Mouse (Mus musculus) lung, postnatal 25 days (tissue): ENCODE results near the gene St6galnac3.

ENCODE experiments used
- DNase-seq: peaks from one replicate; pipeline ENCODE4 v3.0.0; 2022; ENCODE audit warnings: low spot score

St6galnac3 gene

DNA sequence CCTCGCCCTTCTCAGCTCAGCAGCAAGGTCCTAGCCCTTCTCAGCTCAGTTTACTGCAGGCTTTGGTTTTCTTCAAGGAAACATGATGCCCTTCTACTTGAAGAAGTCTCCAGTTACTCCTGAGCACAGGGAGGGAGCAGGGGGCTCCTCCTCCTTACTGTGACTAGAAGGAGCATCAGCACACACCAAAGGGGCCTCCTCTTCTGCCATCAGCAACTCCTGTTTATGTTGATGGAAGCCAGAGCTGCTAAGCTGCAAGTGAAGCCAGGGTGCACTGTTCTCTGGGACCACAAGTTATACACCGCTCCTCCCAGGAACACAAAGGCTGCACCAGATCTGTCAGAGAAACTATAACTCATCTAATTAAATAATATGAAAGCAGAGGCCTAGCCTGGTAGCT is 34.4 kb downstream of the St6galnac3 start:
- DNase-seq = no peak

DNA sequence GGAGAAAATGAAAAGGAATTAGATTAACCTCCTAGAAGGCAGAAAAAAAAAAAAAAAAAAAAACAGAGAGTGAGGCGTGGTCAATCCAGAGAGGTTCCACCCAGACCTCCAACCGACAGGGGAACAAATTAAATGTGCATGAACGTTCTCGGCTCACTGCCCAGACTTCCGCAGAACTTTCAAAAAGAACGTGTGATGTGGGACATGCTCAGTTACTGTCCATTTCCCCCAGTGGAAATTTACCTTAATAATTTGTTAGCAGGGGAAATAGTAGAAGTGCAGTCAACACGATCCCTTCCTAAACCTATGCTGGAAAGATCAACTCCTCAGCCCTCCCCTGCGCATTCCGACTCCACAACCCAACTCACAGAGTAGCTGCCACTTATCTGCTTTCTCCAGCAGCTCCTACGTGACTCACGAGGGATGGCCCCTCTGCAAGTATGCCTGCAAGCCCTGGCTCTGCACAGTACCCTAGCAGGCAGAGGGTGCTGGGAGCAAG is 35.1 kb downstream of the St6galnac3 start:
- DNase-seq = peak; percentile 32

DNA sequence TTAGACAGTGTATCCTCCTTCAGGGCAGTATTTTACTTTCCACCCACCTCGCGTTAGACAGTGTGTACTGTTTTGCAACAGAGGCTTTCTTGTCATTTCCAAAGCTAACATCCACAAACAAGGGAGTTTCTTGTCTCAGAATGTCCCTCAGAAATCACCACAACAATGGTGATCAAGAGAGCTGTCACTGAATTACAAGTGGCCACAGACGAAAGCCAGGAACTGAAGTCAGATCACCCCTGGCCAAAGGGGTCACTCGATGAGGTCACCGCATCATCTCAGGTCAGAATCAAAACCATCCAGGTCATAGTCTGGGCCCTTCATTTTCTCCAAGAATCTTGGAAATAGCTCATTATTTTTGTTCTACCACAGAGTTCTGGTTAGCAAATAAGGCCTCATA is 37.1 kb downstream of the St6galnac3 start:
- DNase-seq = no peak

DNA sequence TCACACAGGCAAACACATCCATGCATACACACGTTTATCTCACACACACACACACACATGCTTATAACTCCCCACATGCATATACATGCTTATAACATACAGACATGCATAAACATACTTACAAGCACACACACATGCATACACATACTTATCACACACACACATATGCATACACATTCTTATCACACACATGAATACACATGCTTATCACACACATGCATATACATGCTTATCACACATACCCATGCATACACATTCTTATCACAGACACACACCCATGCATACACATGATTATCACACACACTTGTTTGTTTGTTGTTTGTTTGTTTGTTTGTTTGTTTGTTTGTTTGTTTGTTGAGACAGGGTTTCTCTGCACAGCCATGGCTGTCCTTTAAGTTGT is 40.1 kb downstream of the St6galnac3 start:
- no peak for DNase-seq

DNA sequence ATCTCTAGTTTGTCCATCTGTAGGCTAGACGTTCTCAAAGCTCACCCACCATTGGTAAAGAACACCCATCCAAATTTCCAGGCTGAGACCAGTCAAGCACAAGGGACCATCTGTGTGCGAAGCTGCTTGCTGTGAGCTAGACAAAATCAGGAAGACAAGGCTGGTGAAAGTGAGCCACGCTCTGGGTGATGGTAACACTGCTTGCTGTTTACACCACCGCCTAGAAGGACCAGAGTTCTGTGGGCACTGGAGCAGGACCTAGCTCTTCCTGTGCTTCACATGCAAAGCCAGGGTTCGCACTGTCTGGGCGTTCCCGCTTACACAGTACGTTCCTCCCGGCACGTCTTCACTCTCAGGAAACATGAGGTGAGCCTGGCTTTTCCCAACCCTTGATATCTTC is 42.7 kb downstream of the St6galnac3 start:
- DNase-seq = no peak

DNA sequence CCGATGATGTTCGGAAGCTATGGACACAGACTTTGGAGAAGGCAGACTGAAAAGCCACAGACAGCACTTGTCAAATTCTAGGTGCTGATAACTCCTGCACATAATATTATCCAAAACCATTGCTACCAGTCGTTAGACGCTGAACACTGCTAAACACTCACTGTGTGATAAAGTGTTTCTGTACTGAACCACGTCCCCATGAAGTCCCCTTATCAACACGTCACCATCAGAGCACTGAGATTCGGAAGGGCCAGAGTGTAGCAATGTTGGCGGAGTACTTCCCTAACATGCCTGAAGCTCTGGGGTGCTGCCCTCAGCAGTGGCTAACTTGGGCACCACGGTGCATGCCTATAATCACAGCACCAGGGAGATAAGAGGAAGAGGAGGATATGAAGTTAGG is 43.3 kb downstream of the St6galnac3 start:
- DNase-seq = no peak

DNA sequence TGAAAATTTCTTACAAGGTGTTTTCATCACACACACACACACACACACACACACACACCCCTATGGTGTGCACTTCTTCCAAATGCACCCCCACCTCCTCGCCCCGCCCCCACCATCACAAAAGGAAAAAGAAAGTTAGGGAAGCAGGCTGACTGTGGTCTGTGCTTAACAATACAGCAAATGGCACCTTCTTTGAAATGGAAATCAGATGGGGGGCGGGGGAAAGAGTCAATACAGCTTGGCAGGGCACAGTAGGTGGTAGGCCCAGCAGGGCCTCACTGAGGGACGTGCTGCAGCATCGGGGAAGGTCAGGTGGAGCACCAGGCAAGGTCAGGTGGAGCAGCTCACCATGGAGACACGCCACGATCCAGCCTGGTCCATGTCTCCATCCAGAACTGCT is 49.1 kb downstream of the St6galnac3 start:
- DNase-seq = no peak

DNA sequence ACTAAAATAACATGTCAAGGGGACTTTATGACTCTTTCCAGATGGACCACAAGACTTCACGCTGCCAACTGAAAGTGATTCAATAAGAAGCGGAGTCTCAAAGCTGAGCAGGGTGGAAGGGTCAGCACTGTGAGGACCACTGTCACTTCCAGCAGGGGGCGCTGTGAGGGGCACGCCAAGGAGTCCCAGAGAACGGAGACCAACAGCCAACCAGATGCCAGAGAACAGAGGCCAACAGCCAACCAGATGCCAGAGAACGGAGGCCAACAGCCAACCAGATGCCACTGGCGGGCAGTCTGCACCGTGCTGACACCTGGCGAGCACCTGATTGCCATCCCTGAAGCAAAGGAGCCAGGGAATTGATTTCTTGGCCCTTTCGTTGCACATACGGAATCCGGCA is 49.9 kb downstream of the St6galnac3 start:
- DNase-seq = peak; percentile 21

DNA sequence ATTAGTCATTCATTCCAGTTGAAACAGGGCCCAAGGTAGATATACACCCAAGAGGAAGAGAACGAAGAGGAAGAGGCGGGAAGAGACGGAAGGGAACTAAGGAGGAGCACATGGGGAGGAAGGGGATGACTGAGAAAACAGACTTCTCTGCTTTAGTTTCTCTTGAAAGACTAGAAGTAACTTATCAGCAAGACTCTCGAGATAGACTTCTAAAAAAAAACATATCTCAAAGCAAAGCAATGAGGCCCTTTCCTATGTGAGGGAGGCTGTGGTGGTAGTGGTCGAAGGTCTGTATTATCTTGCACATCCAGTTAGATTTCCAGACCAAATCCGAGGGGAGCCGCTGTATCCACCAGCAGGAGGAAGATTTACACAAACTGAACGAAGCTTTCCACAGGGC is 50.6 kb downstream of the St6galnac3 start:
- DNase-seq = no peak

DNA sequence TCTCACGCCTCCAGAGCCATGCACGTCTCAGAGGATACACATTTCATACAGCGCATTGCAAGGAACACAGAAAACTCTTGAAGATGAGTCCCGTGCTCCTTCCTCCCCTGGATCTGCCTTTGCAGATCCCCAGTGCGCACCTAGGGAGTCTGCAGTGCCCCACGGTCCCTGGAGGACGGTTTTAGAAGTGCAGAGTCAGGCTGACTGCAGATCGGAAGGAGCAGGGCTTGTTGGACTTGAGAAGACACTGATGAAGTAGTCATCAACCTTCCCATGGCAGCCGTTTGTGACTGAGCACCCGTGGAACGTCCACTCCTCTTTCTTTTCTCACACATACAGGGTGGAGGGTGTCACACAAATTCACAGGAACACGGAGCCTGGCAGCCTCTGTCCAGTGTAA is 51.5 kb downstream of the St6galnac3 start:
- DNase-seq = no peak

DNA sequence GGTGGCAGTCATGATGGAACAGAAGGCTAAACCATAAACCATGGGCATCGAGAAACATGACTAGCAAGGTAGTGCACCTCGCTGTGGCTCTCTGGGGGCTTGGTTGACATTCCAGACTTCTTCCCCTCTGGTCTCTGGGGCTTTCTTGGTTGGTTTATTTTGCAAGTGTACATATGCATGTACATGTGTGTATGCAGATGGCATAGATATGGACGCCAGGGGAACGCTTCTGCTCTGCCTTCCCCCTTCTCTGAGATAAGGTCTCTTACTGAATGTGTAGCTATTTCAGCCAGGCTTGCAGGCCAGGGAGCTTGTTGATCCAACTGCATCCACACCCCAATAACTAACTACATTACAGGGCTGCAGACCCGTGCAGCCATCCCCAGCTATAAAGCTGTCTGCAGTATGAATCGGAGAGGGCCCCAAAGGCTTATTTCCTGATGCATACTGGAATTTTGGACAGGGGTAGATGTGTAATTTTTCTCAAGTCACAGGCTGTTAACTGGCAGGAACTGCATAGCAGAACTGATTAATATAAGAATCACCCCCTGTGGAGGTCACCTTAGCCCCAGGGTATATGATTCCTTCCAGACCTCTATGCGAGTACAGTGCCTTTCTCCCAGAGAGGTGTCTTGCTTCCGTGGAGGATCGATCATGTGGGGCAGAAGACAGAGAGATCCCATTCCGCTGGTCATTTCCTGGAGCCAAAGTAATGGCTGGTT is 53.9 kb downstream of the St6galnac3 start:
- no peak for DNase-seq

DNA sequence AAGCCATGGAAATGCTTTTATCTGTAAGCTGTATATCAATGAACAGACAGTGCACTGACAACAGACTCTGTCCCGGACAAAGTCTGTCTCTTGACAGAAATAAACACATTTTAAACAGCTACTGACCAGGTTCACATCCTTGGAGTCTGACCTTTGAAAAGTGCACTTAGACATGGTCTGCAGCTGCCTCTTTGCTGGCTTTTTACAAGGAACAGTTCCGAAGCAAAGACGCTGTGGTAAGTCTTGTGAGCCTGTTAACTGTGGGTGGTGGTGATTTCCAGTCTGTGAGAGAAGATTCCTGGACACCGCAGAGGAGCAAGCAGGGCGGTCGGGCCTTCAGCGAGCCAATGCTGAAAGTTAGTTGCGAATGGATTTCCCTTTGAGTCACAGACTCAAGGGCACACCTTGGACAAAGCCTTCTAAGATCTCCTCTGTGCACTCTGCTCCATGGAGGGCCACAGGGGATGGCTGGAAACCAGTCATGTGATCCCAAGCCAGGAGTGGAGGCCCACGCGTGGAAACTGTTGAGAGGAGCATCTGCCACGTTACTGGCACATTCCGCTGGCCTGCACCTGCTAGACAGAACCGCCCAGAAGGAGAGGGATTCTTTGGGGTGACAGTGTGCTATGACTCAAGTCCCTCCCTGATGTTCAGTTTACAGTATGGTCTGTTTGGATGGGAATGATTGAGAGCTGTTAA is 55.1 kb downstream of the St6galnac3 start:
- no peak for DNase-seq

DNA sequence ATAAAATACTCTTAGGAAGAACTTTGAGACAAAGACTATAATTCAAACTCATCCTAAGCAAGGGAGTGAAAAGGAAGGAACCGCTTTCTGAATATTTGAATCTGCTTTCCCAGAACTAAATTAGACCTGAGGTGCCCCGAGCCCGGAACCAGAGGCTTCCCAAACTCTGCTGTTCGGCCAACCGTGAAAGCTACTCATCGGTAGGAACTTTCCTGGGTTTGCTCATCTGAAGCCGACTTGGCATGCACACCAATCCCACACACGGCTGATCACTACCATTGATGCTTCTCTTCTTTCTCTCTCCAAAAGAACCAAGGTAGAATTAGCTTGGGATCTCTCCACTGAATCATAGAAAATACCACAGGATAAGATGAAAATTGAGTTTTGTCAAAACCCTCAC is 55.6 kb downstream of the St6galnac3 start:
- DNase-seq = no peak

DNA sequence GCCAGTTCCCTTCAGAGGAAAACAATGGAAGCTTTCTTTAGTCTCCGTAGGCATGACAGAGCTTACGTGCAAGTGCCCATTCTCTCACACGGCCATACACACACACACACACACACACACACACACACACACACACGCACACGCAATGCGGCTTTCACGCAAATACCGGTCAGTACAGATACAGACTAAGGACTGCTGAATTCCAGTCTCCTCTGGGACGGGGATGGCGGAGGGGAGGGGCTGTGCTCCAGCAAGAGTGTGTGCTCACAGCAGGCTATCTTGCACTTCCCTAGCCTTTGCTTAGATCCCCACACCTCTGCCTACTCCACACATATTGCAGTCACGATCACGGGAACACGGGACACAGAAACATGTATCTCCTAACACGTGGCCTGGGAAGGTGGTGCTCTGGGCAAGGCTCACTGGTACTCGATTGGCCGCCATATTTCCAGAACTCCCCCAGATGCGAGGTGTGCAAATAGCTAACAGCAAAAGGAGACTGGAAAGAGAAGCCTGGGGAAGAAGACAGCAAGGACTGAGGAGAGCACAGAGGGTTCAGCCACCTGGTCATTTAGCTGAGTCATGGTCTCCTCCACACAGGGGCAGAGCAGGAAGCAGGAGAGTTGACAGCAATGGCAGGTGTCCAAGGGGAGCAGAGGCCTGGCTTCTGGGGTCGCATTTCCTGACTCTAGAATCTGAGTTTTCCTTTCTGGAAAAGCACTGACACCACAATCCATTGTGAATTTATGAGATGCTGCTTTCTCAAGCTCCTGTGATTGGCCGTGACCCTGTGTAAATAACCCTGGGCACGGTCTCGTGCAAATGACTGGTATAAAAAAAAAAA is 56.3 kb downstream of the St6galnac3 start:
- DNase-seq = peak; percentile 10

DNA sequence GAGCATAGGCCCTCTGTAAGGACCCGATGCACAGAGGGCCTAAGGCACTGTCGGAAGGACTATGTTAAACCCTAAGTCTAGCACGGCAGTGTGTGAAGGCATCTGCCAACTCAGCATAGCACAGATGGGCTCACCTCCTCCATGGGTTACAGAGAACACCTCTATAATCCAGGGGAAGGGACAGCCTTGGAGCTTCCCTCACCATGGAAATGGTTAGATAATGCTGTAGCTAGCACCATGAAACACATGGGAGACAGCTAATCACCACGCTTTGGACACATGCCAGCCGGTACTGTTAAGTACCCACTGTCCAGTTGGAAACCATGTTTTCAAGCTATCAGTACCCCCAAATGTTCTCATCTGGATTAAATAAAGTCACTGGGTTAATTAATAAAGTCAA is 60.3 kb downstream of the St6galnac3 start:
- DNase-seq = no peak

DNA sequence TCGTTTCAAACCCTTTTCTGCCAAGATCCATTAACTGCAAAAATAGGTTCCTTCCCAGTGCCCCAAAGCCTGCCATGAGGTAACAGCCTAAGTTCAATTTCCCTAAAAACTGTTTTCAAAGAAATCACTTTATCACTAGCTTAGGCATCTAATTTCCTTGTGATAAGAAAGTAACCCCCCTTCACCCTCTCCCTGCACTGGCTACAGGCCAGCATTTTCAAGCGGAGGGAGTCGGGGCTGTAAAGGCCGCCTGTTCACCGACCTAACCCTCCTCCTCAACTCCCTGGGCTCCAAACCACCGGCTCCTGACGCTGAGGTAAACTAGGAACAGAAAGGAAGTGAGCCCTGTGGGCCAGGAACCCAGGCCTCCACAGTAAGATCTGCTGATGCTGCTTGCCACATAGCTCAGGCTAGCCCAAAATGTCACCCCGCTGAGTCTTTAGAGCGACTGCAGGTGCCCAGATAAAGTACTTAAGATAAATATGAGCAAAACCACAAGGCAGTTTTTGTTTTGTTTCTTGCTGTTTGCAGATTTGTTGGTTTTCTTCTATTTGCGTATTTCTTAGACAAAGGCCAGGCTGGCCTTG is 61.0 kb downstream of the St6galnac3 start:
- DNase-seq = no peak

DNA sequence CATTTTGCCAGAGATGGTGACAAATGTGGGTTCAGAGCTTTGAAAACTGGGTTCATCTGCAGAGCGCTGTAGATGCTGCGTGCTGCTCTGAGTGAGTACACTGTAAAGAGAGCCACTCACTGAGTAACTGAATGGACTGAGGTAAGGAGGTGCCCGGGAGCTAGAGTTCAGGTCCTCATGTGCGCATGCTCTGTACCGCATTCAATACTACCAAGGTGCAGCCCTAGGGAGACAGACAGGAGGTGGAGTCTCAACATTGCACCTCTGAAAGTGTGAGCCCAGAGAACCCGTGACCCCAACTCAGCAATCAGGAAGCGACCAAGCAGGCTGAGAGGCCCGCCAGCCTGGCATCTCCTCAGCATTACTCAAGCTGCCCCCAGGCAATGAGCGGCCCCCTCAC is 62.2 kb downstream of the St6galnac3 start:
- DNase-seq = no peak

DNA sequence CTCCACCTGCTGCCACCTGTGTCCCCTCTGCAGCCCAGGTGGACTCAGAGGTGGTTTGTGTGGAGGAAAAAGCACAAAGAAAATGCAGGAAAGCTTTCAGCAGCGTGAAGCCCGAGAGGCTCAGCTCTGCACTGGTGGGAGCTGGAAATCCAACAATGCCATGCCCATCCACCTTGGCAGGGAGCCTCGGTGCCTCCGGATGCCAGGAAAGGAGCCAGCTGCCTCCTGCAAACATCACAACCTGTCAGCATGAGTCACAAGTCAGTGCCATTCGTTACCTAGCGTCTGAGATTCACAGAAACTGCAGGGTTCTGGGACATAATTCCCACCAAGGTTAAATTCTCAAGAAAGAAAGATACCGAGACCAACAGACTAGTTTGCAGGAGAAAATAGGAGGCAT is 63.0 kb downstream of the St6galnac3 start:
- DNase-seq = peak; percentile 50

DNA sequence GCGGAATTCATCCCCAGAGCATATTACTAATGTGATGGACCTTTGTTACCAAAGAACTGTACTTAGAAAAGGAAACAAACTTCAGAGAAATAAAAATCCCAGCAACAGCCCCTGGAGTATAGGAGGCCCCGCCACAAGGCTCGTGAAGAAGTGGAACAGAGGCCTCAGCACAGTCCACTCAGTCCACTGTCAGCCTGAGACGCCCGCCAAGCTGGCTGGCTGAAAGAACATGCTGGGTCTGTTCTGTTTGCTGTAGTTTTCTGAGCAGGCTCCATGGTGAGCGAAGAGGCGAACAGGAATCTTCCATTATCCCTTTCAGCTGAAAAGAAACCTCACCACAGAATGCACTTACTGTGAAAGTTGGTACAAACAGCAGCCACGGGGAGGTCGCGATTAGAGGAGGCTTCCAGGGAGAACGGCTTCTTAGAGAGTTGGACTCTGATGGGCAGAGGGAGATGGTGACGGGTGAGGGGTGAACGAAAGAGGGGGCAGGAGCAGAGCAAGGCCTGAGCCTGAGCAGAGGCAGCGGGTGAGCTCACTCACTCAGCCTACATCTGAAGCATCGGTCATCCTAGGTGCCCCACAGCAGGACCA is 65.3 kb downstream of the St6galnac3 start:
- DNase-seq = no peak

DNA sequence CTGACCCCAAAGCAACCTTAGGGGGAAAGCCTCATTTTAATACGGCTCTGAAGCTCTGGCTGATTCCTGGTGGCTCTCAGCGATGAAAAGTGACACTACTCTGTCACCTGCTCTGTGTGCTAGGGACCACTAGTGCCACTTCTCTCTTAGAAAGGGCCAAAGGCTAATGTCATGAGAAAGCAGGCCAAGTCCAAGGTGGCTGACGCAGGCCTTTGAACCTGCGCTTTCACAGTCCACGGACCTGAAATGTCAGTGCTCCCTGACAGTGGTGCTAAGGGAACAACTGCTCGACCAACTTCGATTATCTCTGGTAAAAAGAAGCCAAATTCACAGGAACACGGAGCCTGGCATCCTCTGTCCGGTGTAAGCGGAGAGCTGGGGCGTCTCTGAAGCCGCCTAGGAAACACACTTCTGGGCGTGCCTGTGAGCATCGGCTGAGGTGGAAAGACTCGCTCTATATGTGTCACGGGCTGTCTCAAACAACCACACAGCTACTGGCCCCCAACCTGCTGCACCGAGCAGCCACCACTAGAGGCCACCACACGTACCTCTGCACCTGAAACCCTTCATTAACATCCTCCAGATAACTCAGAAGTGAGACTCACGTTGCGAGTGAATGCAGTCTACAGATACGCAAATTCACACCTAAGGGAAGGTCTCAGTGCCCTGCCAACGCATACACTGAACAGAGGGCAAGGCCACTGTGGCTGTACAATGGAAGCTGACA is 66.8 kb downstream of the St6galnac3 start:
- DNase-seq = peak; percentile 38

DNA sequence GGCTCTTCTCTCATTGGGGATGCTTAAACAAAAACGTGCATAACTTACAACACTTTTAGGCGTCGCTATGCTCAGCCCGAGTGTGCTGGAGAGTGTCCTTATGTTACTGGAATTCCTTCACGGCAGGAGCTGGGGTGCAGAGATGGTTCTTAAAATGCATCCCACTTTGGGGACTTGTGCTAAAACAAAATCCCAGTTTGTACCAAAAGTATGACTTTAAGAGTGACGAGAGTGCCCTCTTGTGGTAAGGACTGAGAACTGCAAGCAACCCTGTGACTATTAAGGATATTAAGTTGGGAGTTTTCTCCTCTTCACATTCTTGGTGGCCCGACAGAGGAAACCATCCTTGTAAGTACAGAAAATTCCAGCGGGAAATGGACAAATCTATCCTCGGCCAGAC is 69.9 kb downstream of the St6galnac3 start:
- DNase-seq = peak; percentile 48
